Mouse (Mus musculus): Measurements from ENCODE around the gene Emg1. TPM values are rescaled to one million over a fixed set of nuclear protein-coding genes. Genes with fewer than 3 reads are reported as not detected.

The Emg1 gene
- 13.7 and 19.1 TPM in 2 replicates for polyA plus RNA-seq (2012)

GRCm38 (mm10) chr6:124711824-124712782 is at the start of gene Emg1, which contains the start of gene Phb2:
Gene Emg1 (minus strand): TSS chr6:124712178.
Gene Phb2 (plus strand): TSS chr6:124712336.
- no peaks in the 10 kb centered on the region for H3K9me3 ChIP-seq (ENCODE audit: control insufficient read depth, low read length)
- H3K4me3 ChIP-seq (replicated peaks): peak within 1 kb of the TSS; percentile 79
- no peaks in the 10 kb centered on the region for H3K27me3 ChIP-seq (ENCODE audit: control insufficient read depth)
- H3K4me1 ChIP-seq (ENCODE audit: control insufficient read depth): peaks cover 62% of the 10 kb centered on the region
- peaks cover 73% of the 10 kb centered on the region for H3K36me3 ChIP-seq (ENCODE audit: control insufficient read depth)
- TF ChIP-seq TAL1 (IDR thresholded peaks at IDR 0.05; ENCODE audit: low read length) (no peak), GATA1 (IDR thresholded peaks at IDR 0.05; ENCODE audit: low read length) (no peak)

DNA sequence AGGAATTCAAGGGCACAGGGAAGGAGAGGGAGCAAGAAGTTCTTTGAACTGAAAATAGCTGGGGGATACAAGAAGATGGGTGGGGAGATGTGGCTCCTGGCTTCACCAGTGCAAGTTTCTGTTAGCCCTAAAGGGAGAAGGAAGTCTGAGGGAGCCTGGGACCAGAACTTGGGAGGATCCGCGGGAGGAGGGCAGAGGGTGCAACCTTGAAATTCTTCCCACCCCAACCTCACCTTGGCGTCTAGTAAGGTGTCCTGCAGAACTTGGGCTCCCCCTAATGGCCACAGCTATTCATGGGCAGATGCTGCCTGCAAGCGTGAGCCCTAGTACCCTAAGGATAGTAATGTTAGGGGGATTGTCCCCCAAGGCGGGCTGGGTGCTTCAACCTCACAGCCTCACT is 47.3 kb upstream of the Emg1 start:
- TF ChIP-seq TAL1 (IDR thresholded peaks at IDR 0.05; ENCODE audit: low read length) (no peak), GATA1 (IDR thresholded peaks at IDR 0.05; ENCODE audit: low read length) (no peak)
- Histone ChIP-seq H3K4me3 (replicated peaks) (no peak overlapping the region), H3K4me1 (ENCODE audit: control insufficient read depth) (peaks cover 8% of the 10 kb centered on the region), H3K36me3 (ENCODE audit: control insufficient read depth) (no peaks in the 10 kb centered on the region), H3K9me3 (ENCODE audit: control insufficient read depth, low read length) (peaks cover 4% of the 10 kb centered on the region; the same call in 1 of the 2 replicates), H3K27me3 (ENCODE audit: control insufficient read depth) (peaks cover 86% of the 10 kb centered on the region)

- TF ChIP-seq GATA1 (IDR thresholded peaks at IDR 0.05; ENCODE audit: low read length): no peak
- no peak for TF ChIP-seq TAL1 (IDR thresholded peaks at IDR 0.05; ENCODE audit: low read length)
- peaks cover 4% of the 10 kb centered on the region; the same call in 1 of the 2 replicates for H3K9me3 ChIP-seq (ENCODE audit: control insufficient read depth, low read length)
- H3K27me3 ChIP-seq (ENCODE audit: control insufficient read depth): peaks cover 89% of the 10 kb centered on the region
- peaks cover 8% of the 10 kb centered on the region for H3K4me1 ChIP-seq (ENCODE audit: control insufficient read depth)
- no peak overlapping the region for H3K4me3 ChIP-seq (replicated peaks)
- H3K36me3 ChIP-seq (ENCODE audit: control insufficient read depth): no peaks in the 10 kb centered on the region
These were observed 46.9 kb upstream of the Emg1 start for GRCm38 (mm10) chr6:124758849-124759232.

GRCm38 (mm10) chr6:124757909-124758848 is 46.2 kb upstream of the Emg1 start:
- Histone ChIP-seq H3K27me3 (ENCODE audit: control insufficient read depth) (peaks cover 90% of the 10 kb centered on the region), H3K4me3 (replicated peaks) (no peak overlapping the region), H3K4me1 (ENCODE audit: control insufficient read depth) (peaks cover 8% of the 10 kb centered on the region), H3K9me3 (ENCODE audit: control insufficient read depth, low read length) (peaks cover 4% of the 10 kb centered on the region; the same call in 1 of the 2 replicates), H3K36me3 (ENCODE audit: control insufficient read depth) (no peaks in the 10 kb centered on the region)
- TF ChIP-seq TAL1 (IDR thresholded peaks at IDR 0.05; ENCODE audit: low read length): no peak

- H3K4me1 ChIP-seq (ENCODE audit: control insufficient read depth): peaks cover 8% of the 10 kb centered on the region
- H3K4me3 ChIP-seq (replicated peaks): no peak overlapping the region
- peaks cover 90% of the 10 kb centered on the region for H3K27me3 ChIP-seq (ENCODE audit: control insufficient read depth)
- TF ChIP-seq TAL1 (IDR thresholded peaks at IDR 0.05; ENCODE audit: low read length) (no peak), GATA1 (IDR thresholded peaks at IDR 0.05; ENCODE audit: low read length) (no peak)
- H3K36me3 ChIP-seq (ENCODE audit: control insufficient read depth): no peaks in the 10 kb centered on the region
- peaks cover 4% of the 10 kb centered on the region; the same call in 1 of the 2 replicates for H3K9me3 ChIP-seq (ENCODE audit: control insufficient read depth, low read length)
These were observed 45.4 kb upstream of the Emg1 start for GRCm38 (mm10) chr6:124757351-124757880.

- Histone ChIP-seq H3K4me1 (ENCODE audit: control insufficient read depth) (peaks cover 8% of the 10 kb centered on the region), H3K9me3 (ENCODE audit: control insufficient read depth, low read length) (peaks cover 4% of the 10 kb centered on the region; the same call in 1 of the 2 replicates), H3K4me3 (replicated peaks) (peak overlapping the region; percentile 59), H3K36me3 (ENCODE audit: control insufficient read depth) (no peaks in the 10 kb centered on the region), H3K27me3 (ENCODE audit: control insufficient read depth) (peaks cover 90% of the 10 kb centered on the region)
- TF ChIP-seq GATA1 (IDR thresholded peaks at IDR 0.05; ENCODE audit: low read length) (no peak), TAL1 (IDR thresholded peaks at IDR 0.05; ENCODE audit: low read length) (no peak)
These were observed 44.8 kb upstream of the Emg1 start for GRCm38 (mm10) chr6:124756652-124757350.

DNA sequence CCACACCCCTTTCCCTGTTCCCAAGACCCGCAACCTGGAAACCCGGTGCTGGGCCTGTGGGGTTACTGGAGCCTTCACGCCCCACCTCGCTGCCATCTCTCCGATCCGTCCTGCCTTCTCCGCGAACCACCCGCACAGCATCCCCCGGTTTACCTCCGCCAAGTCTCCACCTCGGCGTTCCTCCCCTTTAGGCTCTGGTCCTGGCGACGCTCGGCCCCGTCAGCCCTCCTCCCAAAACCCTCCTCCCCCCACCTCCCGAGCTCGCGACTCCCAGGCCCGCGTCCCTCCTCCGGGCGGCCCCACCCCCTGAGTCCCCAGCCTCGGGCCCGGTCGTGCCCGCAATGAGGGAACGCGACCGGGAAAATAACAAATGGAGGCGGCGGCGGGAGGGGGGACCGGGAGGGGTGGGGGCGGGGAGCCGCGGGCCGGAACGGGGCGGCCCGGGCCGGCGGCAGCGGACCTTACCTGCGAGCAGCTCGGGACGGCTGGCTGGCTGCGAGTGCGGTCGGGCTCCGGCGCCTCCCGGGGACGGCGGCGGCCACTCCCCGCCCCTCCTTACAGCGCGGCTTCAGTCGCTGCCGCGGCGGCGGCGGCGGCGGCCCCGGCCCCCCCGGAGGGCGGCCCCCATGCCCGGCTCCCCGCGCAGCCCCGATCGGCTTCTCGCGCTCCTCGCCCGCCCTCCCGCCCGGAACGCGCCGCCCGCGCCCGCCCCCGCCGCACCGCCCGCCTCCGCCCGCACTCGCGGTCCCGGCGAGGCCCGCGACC is 44.0 kb upstream of the Emg1 start, which contains the start of the genes Gm45234 and Atn1:
Gene Gm45234 (minus strand): TSS at position 191 of the 765 bp plus-strand sequence.
Gene Atn1 (minus strand): TSS at position 694 of the 765 bp plus-strand sequence.
- Histone ChIP-seq H3K4me3 (replicated peaks) (peak within 1 kb of the TSS; percentile 59), H3K4me1 (ENCODE audit: control insufficient read depth) (peaks cover 8% of the 10 kb centered on the region), H3K9me3 (ENCODE audit: control insufficient read depth, low read length) (peaks cover 4% of the 10 kb centered on the region; the same call in 1 of the 2 replicates), H3K36me3 (ENCODE audit: control insufficient read depth) (no peaks in the 10 kb centered on the region), H3K27me3 (ENCODE audit: control insufficient read depth) (peaks cover 83% of the 10 kb centered on the region)
- no peak for TF ChIP-seq TAL1 (IDR thresholded peaks at IDR 0.05; ENCODE audit: low read length)
- no peak for TF ChIP-seq GATA1 (IDR thresholded peaks at IDR 0.05; ENCODE audit: low read length)
